Mouse (Mus musculus): ENCODE results near the gene Cldn3. TPM values are rescaled to one million over a fixed set of nuclear protein-coding genes. Genes with fewer than 3 reads are reported as not detected.
A peak's percentile ranks its signal among the peaks of the same experiment; 100 is the strongest.

The Cldn3 gene
- polyA plus RNA-seq, 2 experiments, result 8.8 to 18.3 TPM

- peaks cover 17% of the 10 kb centered on the region for H3K27me3 ChIP-seq (ENCODE audit: control insufficient read depth, insufficient read depth, low read length)
- no peak for DNase-seq (ENCODE audit: low spot score)
- 68% methylated on average over 10 of the region's 10 CpGs for WGBS
These were observed 4.9 kb upstream of the Cldn3 start for GRCm38 (mm10) chr5:134981149-134981548.

DNA sequence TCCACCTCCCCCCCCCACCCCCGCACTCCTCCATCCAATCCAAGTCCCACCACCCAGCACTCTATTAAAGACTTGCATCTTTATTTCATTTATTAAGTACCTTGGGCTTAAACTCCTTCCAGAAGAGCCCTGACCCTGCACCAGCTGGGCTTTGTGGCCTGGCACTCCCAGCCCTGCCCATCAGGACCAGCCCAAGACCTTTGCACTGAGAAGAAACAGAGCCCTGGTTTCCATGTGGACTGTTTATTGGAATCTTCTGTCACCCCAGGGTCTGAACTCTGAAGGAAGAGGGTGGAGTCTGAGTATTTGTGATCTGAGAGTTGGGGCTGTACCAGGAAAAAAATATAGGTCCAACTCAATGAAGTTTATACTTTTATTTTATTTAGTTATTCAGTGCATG, 2.9 kb upstream of the Cldn3 start:
- DNase-seq (ENCODE audit: low spot score) (no peak), ATAC-seq (ENCODE audit: low FRiP score, low read depth) (no peak)
- Histone ChIP-seq H3K36me3 (ENCODE audit: control insufficient read depth, insufficient read depth, low read length) (no peaks in the 10 kb centered on the region), H3K27me3 (ENCODE audit: control insufficient read depth, insufficient read depth, low read length) (peaks cover 37% of the 10 kb centered on the region), H3K9me3 (ENCODE audit: control insufficient read depth, low read length) (no peaks in the 10 kb centered on the region), H3K4me3 (replicated peaks; ENCODE audit: low read length) (no peak overlapping the region), H3K4me1 (ENCODE audit: control insufficient read depth, insufficient read depth, low read length) (peaks cover 14% of the 10 kb centered on the region), H3K4me2 (replicated peaks; ENCODE audit: low read depth, low read length, severe bottlenecking) (no peak overlapping the region), H3K27ac (replicated peaks; ENCODE audit: low read depth, low read length) (no peak overlapping the region), H3K9ac (ENCODE audit: low read depth, low read length, severe bottlenecking) (no peak overlapping the region)
- WGBS, result 100% methylated on average over 1 of the region's 1 CpGs
- no peak for TF ChIP-seq POLR2A (IDR thresholded peaks at IDR 0.05; ENCODE audit: borderline replicate concordance, extremely low read depth, insufficient read depth, insufficient read length)

More at GRCm38 (mm10) chr5:134981149-134981548, 4.9 kb upstream of the Cldn3 start:
- Histone ChIP-seq H3K27ac (replicated peaks; ENCODE audit: low read depth, low read length) (no peak overlapping the region), H3K4me1 (ENCODE audit: control insufficient read depth, insufficient read depth, low read length) (peaks cover 9% of the 10 kb centered on the region), H3K4me2 (replicated peaks; ENCODE audit: low read depth, low read length, severe bottlenecking) (no peak overlapping the region), H3K36me3 (ENCODE audit: control insufficient read depth, insufficient read depth, low read length) (no peaks in the 10 kb centered on the region), H3K9me3 (ENCODE audit: control insufficient read depth, low read length) (no peaks in the 10 kb centered on the region), H3K4me3 (replicated peaks; ENCODE audit: low read length) (no peak overlapping the region), H3K9ac (ENCODE audit: low read depth, low read length, severe bottlenecking) (no peak overlapping the region)
- ATAC-seq (ENCODE audit: low FRiP score, low read depth), result no peak
- TF ChIP-seq POLR2A (IDR thresholded peaks at IDR 0.05; ENCODE audit: borderline replicate concordance, extremely low read depth, insufficient read depth, insufficient read length), result no peak

GRCm38 (mm10) chr5:134983771-134984170, 2.2 kb upstream of the Cldn3 start:
- Histone ChIP-seq H3K4me3 (replicated peaks; ENCODE audit: low read length) (no peak overlapping the region), H3K9me3 (ENCODE audit: control insufficient read depth, low read length) (no peaks in the 10 kb centered on the region), H3K27ac (replicated peaks; ENCODE audit: low read depth, low read length) (no peak overlapping the region), H3K36me3 (ENCODE audit: control insufficient read depth, insufficient read depth, low read length) (no peaks in the 10 kb centered on the region), H3K4me2 (replicated peaks; ENCODE audit: low read depth, low read length, severe bottlenecking) (no peak overlapping the region), H3K4me1 (ENCODE audit: control insufficient read depth, insufficient read depth, low read length) (peaks cover 14% of the 10 kb centered on the region), H3K27me3 (ENCODE audit: control insufficient read depth, insufficient read depth, low read length) (peaks cover 37% of the 10 kb centered on the region), H3K9ac (ENCODE audit: low read depth, low read length, severe bottlenecking) (no peak overlapping the region)
- TF ChIP-seq POLR2A (IDR thresholded peaks at IDR 0.05; ENCODE audit: borderline replicate concordance, extremely low read depth, insufficient read depth, insufficient read length), result no peak
- ATAC-seq (ENCODE audit: low FRiP score, low read depth) (no peak), DNase-seq (ENCODE audit: low spot score) (no peak)
- WGBS, result 16% methylated on average over 3 of the region's 3 CpGs

DNA sequence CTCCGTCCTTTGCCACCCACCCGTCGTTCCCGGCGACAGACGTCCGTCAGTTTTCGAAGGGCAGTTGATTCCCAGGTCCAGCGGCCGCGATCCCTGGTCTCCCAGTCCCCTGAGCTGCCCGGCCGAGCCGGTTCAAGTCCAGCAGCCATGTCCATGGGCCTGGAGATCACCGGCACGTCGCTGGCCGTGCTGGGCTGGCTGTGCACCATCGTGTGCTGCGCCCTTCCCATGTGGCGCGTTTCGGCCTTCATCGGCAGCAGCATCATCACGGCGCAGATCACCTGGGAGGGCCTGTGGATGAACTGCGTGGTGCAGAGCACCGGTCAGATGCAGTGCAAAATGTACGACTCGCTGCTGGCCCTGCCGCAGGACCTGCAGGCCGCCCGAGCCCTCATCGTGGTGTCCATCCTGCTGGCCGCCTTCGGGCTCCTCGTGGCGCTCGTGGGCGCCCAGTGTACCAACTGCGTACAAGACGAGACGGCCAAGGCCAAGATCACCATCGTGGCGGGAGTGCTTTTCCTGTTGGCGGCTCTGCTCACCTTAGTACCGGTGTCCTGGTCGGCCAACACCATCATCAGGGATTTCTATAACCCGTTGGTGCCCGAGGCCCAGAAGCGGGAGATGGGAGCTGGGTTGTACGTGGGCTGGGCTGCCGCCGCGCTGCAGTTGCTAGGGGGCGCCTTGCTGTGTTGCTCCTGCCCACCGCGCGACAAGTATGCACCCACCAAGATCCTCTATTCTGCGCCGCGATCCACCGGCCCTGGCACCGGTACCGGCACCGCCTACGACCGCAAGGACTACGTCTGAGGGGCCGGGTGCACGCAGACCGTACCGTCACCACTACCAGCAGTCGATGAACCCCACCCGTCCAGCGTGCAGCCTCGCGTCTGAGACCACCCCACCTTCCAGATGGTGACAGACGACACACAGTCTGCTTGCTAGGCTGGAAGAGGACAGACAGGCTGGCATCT, 569 bp downstream of the Cldn3 start:
- no peak for TF ChIP-seq POLR2A (IDR thresholded peaks at IDR 0.05; ENCODE audit: borderline replicate concordance, extremely low read depth, insufficient read depth, insufficient read length)
- no peak for ATAC-seq (ENCODE audit: low FRiP score, low read depth)
- H3K4me2 ChIP-seq (replicated peaks; ENCODE audit: low read depth, low read length, severe bottlenecking), result peak overlapping the region; percentile 42
- WGBS, result 3% methylated on average over 73 of the region's 79 CpGs
- H3K36me3 ChIP-seq (ENCODE audit: control insufficient read depth, insufficient read depth, low read length), result no peaks in the 10 kb centered on the region
- peak overlapping the region; percentile 27 for H3K4me3 ChIP-seq (replicated peaks; ENCODE audit: low read length)
- DNase-seq (ENCODE audit: low spot score), result no peak
- H3K27me3 ChIP-seq (ENCODE audit: control insufficient read depth, insufficient read depth, low read length), result peaks cover 37% of the 10 kb centered on the region
- no peak overlapping the region for H3K27ac ChIP-seq (replicated peaks; ENCODE audit: low read depth, low read length)
- H3K9ac ChIP-seq (ENCODE audit: low read depth, low read length, severe bottlenecking), result no peak overlapping the region
- H3K4me1 ChIP-seq (ENCODE audit: control insufficient read depth, insufficient read depth, low read length), result peaks cover 14% of the 10 kb centered on the region
- no peaks in the 10 kb centered on the region for H3K9me3 ChIP-seq (ENCODE audit: control insufficient read depth, low read length)

DNA sequence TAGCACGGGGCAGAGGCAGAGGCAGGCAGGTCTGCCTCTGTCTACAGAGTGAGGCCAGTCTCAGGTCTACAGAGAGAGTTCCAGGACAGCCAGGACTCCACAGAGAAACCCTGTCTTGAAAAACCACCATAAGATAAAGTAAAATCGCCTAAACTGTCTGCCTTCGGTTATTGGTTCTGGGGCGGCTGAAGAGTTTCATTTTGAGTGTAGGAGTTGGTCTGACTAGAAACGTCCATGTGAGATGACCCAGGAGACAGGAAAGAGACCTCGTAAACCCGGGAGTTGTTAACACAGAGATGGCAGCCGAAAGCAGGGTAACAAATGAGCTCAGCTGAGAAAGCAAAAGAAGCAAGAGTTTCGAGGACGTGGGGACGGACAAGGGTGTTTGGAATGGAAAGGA, 3.2 kb downstream of the Cldn3 start:
- Histone ChIP-seq H3K27me3 (ENCODE audit: control insufficient read depth, insufficient read depth, low read length) (peaks cover 37% of the 10 kb centered on the region), H3K4me2 (replicated peaks; ENCODE audit: low read depth, low read length, severe bottlenecking) (no peak overlapping the region), H3K9ac (ENCODE audit: low read depth, low read length, severe bottlenecking) (no peak overlapping the region), H3K36me3 (ENCODE audit: control insufficient read depth, insufficient read depth, low read length) (no peaks in the 10 kb centered on the region), H3K9me3 (ENCODE audit: control insufficient read depth, low read length) (no peaks in the 10 kb centered on the region), H3K4me1 (ENCODE audit: control insufficient read depth, insufficient read depth, low read length) (peaks cover 14% of the 10 kb centered on the region), H3K4me3 (replicated peaks; ENCODE audit: low read length) (no peak overlapping the region), H3K27ac (replicated peaks; ENCODE audit: low read depth, low read length) (no peak overlapping the region)
- 49% methylated on average over 11 of the region's 11 CpGs for WGBS
- DNase-seq (ENCODE audit: low spot score) (no peak), ATAC-seq (ENCODE audit: low FRiP score, low read depth) (no peak)
- TF ChIP-seq POLR2A (IDR thresholded peaks at IDR 0.05; ENCODE audit: borderline replicate concordance, extremely low read depth, insufficient read depth, insufficient read length), result no peak

Measured in limb, embryonic 14.5 days (tissue).